Mouse (Mus musculus) mesoderm, embryonic 11.5 days (tissue): Measurements from ENCODE around the gene Chst10.

ENCODE experiments used
- DNase-seq: peaks from one replicate; pipeline ENCODE4 v3.0.0-alpha.2; 2012; ENCODE audit warnings: low read depth, low spot score

Gene Chst10

DNA sequence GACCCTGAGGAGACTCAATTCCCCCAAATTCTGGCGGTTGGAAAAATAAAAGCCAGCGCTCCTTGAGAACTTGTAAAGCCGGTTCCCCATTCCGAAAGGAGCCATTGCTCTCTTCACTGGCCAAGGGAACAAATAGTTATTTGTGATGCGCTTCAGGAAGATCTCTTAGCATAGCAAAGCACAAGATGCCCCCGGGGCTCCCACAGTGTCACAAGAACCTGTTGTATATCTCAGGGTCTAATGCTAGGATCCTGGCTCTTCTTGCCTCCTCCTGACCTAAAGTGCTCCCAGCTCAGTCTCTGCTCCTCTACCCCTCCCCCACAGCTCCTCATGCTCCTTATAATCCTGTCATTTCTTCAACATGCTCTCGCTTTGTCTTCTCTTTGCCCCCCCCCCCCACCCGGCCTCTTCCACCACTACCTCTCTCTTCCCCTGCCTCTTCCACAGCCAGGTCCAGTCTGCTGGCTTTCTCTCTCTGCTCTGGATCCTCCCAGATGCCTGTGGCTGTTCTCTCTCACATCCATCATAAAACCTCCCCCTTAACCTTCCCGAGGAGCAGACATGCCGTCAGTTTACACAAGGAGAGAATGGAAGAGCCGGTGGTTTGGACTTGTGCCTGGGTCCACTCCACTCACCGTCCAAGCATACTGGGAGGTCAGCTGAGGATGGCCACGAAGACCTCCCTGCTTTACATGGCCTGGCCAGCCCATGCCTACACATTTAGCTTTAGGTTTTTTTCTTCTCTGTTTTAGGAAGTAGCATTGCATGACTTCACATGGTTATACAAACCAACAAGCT is 28.4 kb downstream of the Chst10 start:
- DNase-seq: no peak

DNA sequence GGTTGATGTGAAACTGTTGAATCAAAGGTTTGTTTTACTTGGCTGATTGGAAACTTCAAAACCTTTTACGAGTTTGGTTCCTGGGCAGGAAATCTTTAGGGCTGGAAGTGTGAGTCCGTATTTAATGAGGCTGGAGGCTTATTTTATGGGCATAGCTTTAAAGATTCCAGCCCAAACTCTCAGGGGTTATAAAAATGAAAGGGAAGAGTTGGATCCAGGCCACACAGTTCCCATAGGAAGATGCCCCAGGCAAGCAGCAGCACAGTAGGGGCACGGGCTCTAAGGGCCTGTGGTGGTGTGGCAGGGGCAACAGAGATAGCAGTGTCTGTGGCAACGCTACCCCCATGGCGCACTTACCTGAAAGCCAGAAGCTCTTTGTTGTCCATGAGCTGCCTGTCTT is 31.7 kb downstream of the Chst10 start:
- DNase-seq: no peak

DNA sequence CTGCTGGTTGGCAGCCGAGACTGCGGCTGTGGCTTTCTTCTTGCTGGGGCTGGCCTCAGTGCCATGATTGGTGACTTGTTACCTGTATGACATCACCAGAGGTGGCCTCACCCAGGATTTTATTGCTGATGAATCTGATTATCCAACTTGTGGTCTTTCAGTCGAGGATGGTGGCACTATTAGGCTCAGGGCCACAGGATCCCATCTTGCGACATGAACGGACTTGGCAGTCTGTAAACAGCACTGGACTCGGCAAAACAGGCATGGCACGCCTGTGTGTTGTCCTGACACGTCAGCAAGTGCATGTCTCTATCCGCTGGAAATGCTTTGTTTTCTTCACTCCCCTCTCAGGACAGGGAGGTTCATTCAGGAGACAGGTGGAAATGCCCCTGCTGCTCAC is 33.6 kb downstream of the Chst10 start:
- no peak for DNase-seq

DNA sequence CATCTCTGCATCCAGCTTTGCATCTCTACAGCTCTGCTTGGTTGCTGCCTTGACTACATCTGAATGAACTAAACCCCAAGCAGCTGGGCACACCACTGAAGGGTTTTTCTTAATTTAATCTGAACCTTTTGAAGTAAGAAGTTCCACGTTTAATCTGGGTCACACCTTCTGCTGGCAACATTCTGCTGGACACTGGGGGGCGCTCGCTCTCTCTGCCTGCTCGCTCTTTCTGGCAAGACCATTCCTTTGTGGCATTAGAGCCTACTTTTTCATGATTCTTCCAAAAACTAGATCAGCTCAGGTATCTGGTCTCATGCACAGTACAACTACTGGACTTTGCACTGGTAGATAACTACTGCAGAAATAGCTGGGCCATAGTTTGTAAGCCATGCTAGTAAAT is 35.7 kb downstream of the Chst10 start:
- DNase-seq: no peak

DNA sequence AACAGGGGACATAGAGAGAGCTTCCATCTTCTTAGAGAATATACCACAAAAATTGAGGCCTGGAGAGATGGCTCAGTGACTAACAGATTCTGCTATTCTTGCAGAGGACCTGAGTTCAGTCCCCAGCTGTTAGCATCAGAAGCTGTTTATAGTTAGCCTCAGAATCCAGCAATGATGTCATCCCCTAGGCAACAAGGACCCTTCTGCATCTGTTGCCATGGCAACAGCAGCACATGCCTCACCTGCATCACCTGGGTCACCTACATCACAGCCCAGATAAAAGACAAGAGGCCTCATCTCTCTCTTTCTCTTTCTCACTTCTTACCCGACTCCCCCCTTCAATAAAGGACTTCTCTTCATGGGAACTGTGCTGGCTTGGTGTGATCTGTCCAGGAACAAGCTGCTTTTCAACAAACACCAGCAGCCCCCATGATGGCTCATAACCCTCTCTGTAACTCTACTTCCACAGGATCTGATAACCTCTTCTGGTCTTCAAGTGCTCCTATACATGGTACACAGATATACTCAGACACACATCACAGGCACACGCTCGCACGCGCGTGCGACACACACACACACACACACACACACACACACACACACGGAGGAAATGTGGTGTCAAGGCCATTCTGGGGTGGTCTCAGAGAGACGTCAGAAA is 37.0 kb downstream of the Chst10 start:
- no peak for DNase-seq

DNA sequence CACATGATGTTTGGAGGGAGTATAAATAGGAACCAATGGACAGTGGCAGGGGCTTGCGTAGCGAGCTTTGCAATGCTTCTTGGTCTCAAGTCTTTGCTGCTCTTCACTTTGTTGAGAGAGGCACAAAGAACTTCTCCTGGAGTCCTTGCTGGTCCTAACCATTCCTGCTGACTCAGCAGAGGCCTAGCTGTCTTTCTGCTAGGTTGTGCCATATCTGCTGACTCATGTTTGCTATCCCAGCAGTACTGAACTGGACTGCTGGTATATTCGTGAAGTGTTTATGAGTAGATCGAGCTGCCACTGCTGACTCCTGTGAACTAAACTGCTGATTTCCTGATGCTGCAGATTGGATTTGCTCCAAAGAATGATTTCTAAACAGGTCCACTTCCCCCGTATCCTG is 37.8 kb downstream of the Chst10 start:
- DNase-seq: no peak

DNA sequence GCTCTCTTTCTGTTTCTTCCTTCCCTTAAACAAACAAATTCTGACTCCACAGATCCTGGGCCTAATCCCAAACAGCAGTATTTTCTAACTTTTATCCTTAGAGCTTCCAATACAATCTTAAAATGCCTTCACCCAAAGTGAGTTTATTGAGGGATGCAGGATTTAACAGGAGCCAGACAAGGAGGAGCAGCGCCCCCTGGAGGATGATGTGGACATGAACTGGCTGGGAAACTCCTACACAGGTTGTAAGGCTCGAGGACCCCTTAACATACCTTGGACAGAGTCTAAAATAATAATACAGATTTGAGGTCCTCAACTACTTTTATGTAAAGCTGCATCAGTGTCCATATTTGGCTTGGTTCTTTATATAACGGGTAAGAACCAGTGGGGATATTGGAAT is 41.8 kb downstream of the Chst10 start:
- peak; percentile 81 for DNase-seq

DNA sequence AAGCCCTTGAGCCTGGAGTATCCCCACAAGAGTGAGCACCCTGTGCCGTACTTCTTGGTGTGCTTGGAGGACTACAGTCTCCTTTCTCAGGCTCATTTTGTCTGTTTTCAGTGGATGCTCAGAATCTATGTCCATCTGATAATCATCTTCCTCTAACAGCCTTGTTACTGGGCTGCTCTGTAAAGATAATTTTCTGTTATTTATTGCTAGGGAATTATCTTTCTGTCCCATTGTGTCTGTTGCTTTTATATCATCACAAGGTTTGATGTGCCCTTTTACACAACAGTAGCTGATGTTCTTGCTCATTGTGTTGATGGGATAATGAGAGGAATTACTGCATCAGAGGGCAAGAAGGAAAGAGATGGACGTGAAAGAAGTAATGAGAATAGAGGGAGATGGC is 45.7 kb downstream of the Chst10 start:
- DNase-seq: no peak

DNA sequence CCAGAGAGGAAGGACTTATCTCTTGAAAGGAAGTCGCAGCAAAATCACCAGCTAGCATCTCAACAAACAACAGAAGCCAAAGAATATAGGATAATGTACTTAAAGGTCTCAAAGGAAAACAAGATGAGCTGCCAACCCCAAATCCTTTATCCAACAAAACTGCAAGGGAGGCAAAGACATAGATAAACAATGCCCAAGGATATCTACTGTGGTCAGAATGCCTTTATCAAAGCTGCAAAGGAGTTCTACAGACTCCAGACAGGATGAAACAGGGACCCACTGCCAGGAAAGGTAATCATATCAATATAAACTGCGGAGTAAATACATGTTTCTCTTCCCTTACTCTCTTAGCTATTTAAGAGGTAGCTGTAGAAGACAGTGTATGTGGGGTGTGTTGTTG is 47.3 kb downstream of the Chst10 start:
- DNase-seq: no peak

DNA sequence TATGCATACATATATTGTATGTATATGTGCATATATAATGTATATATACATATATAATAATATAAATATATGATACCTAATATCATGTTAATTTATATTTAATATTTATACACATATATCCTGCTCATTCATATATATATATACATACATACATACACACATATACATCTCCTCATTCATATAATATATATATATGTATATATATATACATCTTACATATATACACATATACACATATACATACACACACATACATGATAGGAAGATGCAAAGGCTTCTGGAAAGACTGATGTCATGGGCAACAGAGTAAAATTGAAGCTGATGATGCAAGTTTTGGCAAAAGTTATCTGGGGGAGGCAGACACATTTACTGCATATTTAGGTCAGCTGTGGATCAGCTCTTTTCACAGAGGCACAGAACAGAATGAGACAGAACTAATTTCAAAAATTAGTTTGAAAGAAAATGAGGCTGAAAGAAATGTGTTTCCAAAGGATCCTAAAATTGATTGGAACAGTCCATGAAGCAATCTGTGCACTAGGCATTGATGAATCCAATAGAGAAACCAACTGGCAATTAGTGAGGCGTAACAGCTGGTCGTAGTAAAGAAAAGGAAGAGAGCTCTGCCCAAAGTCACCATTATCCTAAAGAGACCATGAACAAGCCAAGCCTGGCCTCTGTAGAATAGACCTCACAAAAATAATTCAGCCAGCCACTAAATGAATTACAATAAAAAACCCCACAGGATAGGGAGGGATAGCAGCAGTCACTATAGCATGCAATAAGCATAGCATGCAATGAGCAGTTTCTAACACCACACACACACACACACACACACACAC is 49.3 kb downstream of the Chst10 start:
- no peak for DNase-seq

DNA sequence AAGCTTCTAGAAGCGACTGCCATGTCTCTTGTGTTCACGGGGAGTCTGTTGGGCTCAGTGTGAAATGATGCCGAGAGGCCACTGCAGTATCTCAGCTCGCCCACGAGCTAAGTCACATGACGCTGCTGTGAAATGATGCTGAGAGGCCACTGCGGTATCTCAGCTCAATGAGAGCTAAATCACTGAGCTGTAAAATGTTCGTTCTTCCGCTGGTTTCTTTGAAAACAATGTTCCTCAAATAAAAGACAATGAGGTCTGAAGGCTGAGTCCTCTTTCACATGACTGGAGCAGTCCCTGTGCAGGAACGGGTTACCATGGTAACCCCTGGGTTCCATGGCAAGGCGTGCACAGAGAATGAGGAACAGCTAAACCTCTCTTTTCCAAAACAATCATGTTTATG is 50.0 kb downstream of the Chst10 start:
- DNase-seq: peak; percentile 84

DNA sequence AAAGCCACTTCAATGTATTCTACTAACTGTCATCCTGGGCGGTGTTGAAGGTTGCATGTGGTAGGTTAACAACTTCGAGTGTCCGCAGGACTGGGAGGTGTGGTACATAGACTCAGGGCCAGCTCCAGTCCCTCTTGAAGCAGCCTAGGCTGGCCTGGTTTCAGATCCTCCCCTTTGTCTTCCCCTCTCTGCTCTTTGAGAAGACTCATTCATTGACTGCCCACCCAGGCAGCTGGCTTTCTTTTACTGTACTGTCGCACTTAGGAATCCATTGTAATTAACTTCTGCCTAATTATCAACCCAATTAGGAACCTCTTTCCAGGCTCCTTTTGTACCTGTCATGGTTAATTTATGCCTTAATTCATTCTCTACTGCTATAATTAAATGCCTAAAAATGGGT is 54.7 kb downstream of the Chst10 start:
- DNase-seq: no peak

DNA sequence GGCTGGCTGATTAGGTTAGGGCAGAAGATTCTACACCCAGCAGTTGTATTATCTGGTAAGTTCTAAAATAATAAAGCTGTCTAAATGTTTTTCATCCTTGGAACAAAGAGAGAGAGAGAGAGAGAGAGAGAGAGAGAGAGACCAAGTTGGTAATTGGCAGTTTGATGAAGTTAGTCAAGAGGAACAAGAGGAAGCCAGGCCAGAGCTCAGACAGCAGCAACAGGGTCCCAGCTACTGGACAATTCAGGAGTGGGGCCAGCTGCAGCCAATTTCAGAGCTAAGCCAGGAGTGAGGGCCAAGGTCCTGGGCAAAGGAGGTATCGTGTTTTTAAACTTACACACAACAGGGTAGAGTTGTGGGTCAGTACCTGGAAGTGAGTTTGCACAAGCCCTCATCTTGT is 55.1 kb downstream of the Chst10 start:
- no peak for DNase-seq

DNA sequence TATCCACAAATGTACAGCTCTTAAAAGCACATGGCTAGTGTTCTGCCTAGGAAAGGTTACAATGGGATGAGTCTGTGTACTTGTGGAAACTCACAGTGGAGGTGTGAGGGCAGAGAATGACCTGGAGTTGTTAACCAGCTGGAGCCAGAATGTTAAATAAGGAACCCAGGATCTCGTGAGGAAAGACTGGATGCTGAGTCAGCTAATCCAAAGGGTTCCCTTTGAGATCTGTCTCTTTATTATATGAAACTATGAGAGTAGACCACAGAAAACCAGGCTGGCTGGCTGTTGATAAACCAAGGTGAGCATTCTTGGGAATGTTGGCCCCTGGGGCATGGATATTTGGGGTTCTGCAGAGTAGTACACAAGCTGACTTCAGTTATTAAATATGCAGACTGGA is 58.0 kb downstream of the Chst10 start:
- no peak for DNase-seq

DNA sequence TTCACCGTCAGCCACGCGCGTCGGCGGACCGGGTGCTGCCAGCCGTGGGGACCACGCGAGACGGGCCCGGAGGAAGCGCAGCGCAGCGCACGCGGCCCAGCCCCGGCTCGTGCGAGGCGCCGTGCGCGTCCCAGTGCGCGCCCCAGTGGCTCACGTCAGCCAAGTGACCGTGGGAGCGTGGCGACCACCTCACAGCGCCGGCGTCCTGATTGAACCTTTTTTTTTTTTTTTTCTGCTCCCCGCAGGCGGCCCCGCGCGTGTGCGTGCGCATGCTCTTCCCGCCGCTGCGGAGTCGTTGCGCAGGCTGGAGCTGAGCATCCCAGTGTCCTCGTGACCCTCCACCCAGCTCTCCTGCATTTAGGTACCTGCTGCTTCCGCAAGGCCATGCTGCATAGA is 61.5 kb downstream of the Chst10 start, which contains the start of gene Lonrf2:
Gene Lonrf2, minus strand, starts transcription at position 235 of the 396 bp plus-strand sequence.
- DNase-seq: peak; percentile 68

DNA sequence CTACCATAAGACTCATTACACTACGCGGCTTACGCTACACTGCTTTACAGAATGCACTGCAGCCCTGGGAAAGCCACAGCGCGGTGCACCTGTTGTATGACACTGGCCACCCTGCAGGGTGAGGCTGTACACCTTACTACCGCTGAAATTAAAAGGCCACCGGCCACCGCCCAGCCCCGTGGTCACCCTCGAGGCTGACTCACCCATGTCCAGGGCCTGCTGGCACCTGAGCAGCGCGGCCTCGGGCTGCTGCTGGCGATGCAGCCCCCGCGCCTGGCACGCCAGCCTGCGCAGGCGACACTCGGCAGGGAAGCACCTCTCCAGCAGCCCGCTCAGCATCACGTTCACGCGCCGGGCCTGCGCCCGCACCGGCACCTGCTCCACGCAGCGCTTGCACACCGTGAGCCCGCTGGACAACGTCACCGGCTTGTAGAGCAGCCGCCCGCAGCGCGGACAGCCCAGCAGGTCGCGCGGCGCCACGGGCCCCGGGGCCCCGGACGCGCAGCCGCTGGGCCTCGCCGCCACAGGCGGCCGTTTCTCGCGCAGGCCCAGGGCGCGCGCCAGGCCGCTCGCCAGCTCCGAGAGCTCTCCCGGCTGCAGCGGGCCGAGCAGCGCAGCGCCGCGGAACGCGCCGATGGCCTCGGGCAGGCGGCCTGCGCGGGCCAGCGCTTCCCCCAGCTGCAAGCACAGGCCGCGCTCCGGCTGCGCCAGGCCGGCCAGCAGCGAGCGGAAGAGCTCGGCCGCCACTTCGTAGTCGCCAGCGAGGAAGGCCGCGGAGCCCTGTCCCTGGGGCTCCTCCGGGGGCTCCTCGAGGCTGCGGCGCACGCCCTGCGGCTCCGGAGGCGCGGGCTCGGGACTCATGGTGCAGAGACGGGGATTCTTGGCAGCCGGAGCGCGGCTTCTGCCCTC is 62.1 kb downstream of the Chst10 start:
- DNase-seq: peak; percentile 53

DNA sequence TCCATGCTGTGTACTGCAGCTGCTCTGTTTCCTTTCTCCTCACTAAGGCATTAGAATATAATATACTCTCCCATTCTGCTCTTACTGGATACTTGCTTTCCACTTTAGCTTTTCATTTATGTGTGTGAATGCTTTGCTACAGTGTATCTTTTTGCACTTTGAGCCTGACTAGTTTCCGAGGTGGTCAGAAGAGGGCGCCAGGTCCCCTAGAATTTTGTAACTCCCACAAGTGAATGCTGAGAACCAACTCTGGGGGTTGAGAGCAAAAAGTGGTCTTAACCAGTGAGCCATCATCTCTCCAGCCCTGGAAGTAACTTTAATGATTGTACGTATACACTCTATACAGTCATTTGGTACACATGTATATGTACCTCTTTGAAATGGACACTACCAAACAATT is 63.1 kb downstream of the Chst10 start:
- peak; percentile 44 for DNase-seq

DNA sequence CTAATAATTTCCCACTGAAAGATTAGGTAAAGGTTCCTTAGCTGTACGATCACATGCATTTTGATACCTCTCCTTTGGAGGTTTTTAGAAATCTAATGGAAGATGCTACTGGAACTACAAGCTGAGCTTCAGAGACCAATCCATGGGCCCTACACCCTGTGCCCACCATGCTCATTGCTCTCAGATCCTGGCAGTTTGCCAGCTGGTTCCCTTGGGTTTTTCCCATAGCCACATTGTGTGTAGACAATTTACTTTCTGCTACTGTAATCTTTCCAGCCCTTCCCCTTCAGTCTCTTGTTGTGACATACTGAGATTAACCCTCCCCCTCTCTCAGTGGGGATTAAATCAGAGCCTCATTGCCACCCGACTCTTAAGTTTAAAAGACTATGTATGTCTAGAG is 73.0 kb downstream of the Chst10 start:
- DNase-seq: no peak

DNA sequence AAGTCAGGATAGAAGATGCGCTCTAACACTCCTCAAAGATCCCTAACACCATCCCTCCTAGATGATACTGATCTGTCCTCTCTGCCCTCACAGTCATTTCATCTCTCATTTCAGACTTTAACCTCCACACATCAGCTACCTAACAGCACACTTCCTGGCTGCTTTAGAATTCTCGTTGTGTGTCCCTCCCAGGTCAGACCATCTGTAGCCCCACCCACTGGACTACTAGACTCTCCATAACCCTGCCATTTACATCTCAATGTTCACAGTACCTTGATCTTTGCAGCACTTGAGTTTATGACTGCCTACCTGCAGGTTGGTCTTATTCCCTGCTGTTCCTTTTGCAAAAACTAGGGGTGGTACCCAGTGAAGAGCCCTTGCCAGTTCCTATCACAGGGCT is 74.1 kb downstream of the Chst10 start:
- no peak for DNase-seq

DNA sequence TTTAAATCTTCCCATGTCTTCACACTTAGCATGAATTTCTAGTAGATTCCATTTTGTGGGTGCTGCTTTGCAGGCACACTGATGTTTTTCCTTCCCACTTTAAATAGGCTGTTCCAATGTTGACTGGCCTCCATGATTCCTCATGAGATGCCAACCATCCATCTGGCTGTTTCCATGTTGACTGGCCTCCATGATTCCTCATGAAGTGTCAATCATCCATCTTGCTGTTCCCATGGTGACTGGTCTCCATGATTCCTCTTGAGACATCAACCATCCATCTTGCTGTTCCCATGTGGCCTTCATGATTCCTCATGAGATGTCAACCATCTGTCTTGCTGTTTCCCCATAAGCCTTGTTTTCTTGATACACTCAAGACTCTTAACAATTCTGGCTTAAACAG is 78.3 kb downstream of the Chst10 start:
- no peak for DNase-seq

DNA sequence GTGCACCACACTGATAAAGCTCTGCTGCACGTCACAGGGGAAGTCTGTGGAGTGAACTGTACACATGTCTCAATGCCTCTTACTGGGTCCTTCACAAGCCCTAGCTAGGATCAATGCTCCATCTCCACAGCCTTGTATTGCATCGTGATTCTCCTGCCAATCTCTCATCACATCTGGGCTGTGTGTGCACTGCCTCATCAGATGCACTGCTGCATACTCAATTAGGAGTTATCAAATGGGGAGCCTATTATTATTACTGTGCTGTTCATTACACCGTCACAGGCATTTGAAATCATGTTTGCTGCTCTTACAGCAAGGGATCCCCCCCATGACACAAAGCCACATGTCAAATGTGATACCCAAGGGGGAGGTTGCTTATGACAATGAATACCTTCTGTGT is 80.3 kb downstream of the Chst10 start:
- DNase-seq: no peak
